Mouse (Mus musculus): ENCODE data around the gene Zfp3. TPM values are rescaled to one million over a fixed set of nuclear protein-coding genes. Genes with fewer than 3 reads are reported as not detected.

Zfp3 gene
- polyA plus RNA-seq (2015; fragmentation: Nextera tagmentation; extraction: Ambion mirVana) = 18.2 and 18.9 TPM in 2 replicates

- WGBS = under 1% methylated on average over 74 of the region's 78 CpGs
- Histone ChIP-seq H3K4me2 (ENCODE audit: low read length) (peak within 1 kb of the TSS; percentile 63), H3K27ac (ENCODE audit: low read length) (peak within 1 kb of the TSS; percentile 69), H3K27me3 (replicated peaks; ENCODE audit: control insufficient read depth, insufficient read depth, low read length) (no peaks in the 10 kb centered on the region), H3K4me1 (replicated peaks; ENCODE audit: control insufficient read depth, insufficient read depth, low read length) (peaks cover 15% of the 10 kb centered on the region), H3K36me3 (ENCODE audit: control insufficient read depth, insufficient read depth) (no peaks in the 10 kb centered on the region; the same call in 1 of the 2 replicates), H3K9me3 (ENCODE audit: control insufficient read depth, low read length) (no peaks in the 10 kb centered on the region), H3K4me3 (replicated peaks; ENCODE audit: low read length) (peak within 1 kb of the TSS; percentile 88), H3K9ac (replicated peaks; ENCODE audit: low read depth, low read length) (peak within 1 kb of the TSS; percentile 89)
- ATAC-seq = peak; percentile 88
Observed at GRCm38 (mm10) chr11:70763936-70764808, at the start of gene Zfp3. Gene Zfp3, plus strand, starts transcription at chr11:70764209.

DNA sequence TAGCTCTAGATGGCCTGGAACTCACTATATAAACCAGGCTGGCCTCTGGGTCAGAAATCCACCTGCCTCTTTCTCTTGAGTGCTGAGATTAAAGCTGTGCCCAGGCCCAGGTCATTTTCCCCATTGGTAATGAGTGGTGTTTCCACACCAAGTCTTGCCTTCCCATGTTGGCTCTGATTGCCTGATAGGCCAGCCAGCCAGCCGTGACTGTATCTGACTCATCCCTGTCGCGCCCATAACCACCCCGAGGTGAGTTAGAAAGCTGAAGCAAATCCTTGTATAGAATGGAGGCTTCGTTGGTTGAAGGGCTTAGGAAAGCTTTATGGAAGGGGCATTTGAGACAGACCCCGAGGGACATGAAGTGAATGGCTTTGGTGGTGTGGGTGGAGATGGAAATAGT is 48.2 kb upstream of the Zfp3 start:
- ATAC-seq = no peak
- Histone ChIP-seq H3K27ac (ENCODE audit: low read length) (no peak overlapping the region), H3K9me3 (ENCODE audit: control insufficient read depth, low read length) (no peaks in the 10 kb centered on the region), H3K9ac (replicated peaks; ENCODE audit: low read depth, low read length) (no peak overlapping the region), H3K4me3 (replicated peaks; ENCODE audit: low read length) (no peak overlapping the region), H3K36me3 (ENCODE audit: control insufficient read depth, insufficient read depth) (0 out of 2 replicates have a peak, but pooled peaks cover 6% of the 10 kb centered on the region), H3K4me2 (ENCODE audit: low read length) (no peak overlapping the region), H3K27me3 (replicated peaks; ENCODE audit: control insufficient read depth, insufficient read depth, low read length) (no peaks in the 10 kb centered on the region), H3K4me1 (replicated peaks; ENCODE audit: control insufficient read depth, insufficient read depth, low read length) (no peaks in the 10 kb centered on the region)
- WGBS = 94% methylated on average over 6 of the region's 6 CpGs

DNA sequence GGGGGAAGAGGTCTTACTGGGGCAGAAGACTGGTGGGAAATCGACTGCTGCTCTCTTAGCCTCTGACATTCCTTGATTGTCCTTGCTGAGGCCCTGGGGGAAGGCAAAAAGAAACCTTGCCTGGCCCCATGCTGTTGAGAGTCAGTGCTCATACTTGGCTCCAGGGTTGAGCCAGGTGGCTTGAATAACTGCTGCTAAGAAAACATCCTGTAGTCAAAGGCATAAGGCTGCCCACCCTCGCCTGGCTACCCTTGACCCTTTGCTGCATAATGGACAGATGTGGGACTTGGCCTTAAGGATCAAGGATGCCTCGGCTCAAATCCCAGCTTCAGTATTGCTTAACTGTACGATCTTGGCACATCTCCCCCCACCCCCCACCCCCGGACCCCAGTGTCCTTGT is 45.5 kb upstream of the Zfp3 start:
- H3K36me3 ChIP-seq (ENCODE audit: control insufficient read depth, insufficient read depth) = 0 out of 2 replicates have a peak, but pooled peaks cover 6% of the 10 kb centered on the region

DNA sequence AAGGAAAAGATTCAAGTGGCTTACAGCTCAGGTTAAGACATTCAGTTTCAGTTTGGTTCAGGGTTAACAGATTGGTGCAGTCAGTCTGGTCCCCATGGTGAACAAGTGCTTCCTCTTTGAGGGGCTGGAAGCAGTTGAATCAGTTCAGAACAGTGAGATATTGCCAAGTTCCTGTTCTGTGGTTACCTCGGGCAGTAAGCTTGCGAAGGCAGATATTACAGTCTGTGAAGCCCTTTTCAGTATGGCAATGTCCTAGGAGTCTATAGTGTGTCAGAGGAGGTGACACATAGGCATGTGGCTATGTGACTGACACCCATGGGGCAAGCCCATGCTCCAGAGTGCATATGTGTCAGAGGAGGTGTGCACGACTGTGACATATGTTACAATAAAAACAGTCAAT is 43.4 kb upstream of the Zfp3 start:
- Histone ChIP-seq H3K9me3 (ENCODE audit: control insufficient read depth, low read length) (no peaks in the 10 kb centered on the region), H3K27me3 (replicated peaks; ENCODE audit: control insufficient read depth, insufficient read depth, low read length) (no peaks in the 10 kb centered on the region), H3K4me1 (replicated peaks; ENCODE audit: control insufficient read depth, insufficient read depth, low read length) (no peaks in the 10 kb centered on the region), H3K4me3 (replicated peaks; ENCODE audit: low read length) (no peak overlapping the region), H3K36me3 (ENCODE audit: control insufficient read depth, insufficient read depth) (peaks cover 12% of the 10 kb centered on the region; the same call in 1 of the 2 replicates), H3K27ac (ENCODE audit: low read length) (no peak overlapping the region), H3K9ac (replicated peaks; ENCODE audit: low read depth, low read length) (no peak overlapping the region), H3K4me2 (ENCODE audit: low read length) (no peak overlapping the region)
- no peak for ATAC-seq
- 91% methylated on average over 3 of the region's 3 CpGs for WGBS

More for the DNA sequence above, 45.5 kb upstream of the Zfp3 start:
- 85% methylated on average over 5 of the region's 5 CpGs for WGBS
- Histone ChIP-seq H3K9ac (replicated peaks; ENCODE audit: low read depth, low read length) (no peak overlapping the region), H3K9me3 (ENCODE audit: control insufficient read depth, low read length) (no peaks in the 10 kb centered on the region), H3K4me2 (ENCODE audit: low read length) (no peak overlapping the region), H3K4me1 (replicated peaks; ENCODE audit: control insufficient read depth, insufficient read depth, low read length) (no peaks in the 10 kb centered on the region), H3K27ac (ENCODE audit: low read length) (no peak overlapping the region), H3K27me3 (replicated peaks; ENCODE audit: control insufficient read depth, insufficient read depth, low read length) (no peaks in the 10 kb centered on the region), H3K4me3 (replicated peaks; ENCODE audit: low read length) (no peak overlapping the region)
- ATAC-seq = no peak

DNA sequence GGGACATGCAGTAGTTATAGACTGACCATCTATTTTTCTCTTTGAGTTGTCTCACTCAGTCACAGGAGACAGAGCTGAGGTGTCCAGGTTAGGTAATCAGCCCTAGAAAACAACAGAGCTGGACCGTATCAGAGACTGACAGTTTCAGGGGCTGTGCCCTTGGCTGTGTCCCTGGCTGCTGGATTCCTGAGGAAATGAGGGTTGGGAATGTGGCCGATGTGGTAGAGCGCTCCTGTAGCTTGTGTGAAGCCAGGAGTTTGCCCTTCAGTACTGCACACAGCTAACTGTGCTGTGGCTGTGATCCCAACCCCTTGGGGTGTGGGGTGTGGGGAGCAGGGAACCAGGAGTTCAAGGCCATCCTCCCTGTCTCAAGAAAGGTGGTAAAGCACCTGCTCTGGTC is 42.9 kb upstream of the Zfp3 start:
- no peak for ATAC-seq
- Histone ChIP-seq H3K9me3 (ENCODE audit: control insufficient read depth, low read length) (no peaks in the 10 kb centered on the region), H3K27ac (ENCODE audit: low read length) (no peak overlapping the region), H3K4me3 (replicated peaks; ENCODE audit: low read length) (no peak overlapping the region), H3K4me2 (ENCODE audit: low read length) (no peak overlapping the region), H3K9ac (replicated peaks; ENCODE audit: low read depth, low read length) (no peak overlapping the region), H3K27me3 (replicated peaks; ENCODE audit: control insufficient read depth, insufficient read depth, low read length) (no peaks in the 10 kb centered on the region), H3K4me1 (replicated peaks; ENCODE audit: control insufficient read depth, insufficient read depth, low read length) (no peaks in the 10 kb centered on the region), H3K36me3 (ENCODE audit: control insufficient read depth, insufficient read depth) (peaks cover 15% of the 10 kb centered on the region; the same call in 1 of the 2 replicates)
- WGBS = 95% methylated on average over 3 of the region's 3 CpGs

DNA sequence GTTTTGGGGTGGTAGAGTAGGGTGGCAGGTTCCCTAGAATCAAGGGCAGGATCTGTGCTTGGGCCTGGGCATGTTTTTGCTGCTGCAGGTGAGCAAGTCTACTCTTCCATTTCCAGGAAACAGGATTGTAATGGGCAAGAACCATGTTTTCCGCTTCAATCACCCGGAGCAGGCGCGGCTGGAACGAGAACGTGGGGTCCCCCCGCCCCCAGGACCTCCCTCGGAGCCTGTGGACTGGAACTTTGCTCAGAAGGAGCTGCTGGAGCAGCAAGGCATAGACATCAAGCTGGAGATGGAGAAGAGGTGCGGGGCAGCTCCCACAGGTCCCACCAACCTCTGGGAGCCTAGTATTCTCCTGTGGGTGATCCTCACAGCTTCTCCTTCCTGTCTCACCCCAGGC is 39.3 kb upstream of the Zfp3 start:
- no peak overlapping the region for H3K4me3 ChIP-seq (replicated peaks; ENCODE audit: low read length)
- no peak for ATAC-seq
- no peak overlapping the region for H3K9ac ChIP-seq (replicated peaks; ENCODE audit: low read depth, low read length)
- H3K27me3 ChIP-seq (replicated peaks; ENCODE audit: control insufficient read depth, insufficient read depth, low read length) = no peaks in the 10 kb centered on the region
- no peaks in the 10 kb centered on the region for H3K9me3 ChIP-seq (ENCODE audit: control insufficient read depth, low read length)
- peaks cover 19% of the 10 kb centered on the region; the same call in 1 of the 2 replicates for H3K36me3 ChIP-seq (ENCODE audit: control insufficient read depth, insufficient read depth)
- no peak overlapping the region for H3K27ac ChIP-seq (ENCODE audit: low read length)
- no peak overlapping the region for H3K4me2 ChIP-seq (ENCODE audit: low read length)
- H3K4me1 ChIP-seq (replicated peaks; ENCODE audit: control insufficient read depth, insufficient read depth, low read length) = no peaks in the 10 kb centered on the region
- WGBS = 94% methylated on average over 9 of the region's 9 CpGs

DNA sequence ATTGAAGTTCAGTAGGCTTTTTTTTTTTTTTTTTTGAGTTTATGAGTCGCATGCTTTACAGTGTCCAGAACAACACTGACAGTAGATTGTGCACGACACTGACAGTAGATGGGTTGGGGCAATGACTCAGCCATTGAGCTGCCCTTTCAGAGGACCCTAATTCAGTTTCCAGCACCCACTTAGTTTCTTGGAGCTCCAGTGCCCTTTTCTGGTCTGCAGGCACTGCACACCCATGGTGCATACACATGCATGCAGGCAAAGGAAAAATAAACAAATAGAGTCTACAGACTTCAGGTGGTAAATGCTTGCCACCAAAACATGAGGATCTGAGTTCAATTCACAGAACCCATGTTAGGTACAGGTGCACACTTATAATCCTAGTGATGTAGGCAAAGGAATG is 37.4 kb upstream of the Zfp3 start:
- no peak overlapping the region for H3K9ac ChIP-seq (replicated peaks; ENCODE audit: low read depth, low read length)
- H3K4me1 ChIP-seq (replicated peaks; ENCODE audit: control insufficient read depth, insufficient read depth, low read length) = no peaks in the 10 kb centered on the region
- no peaks in the 10 kb centered on the region for H3K27me3 ChIP-seq (replicated peaks; ENCODE audit: control insufficient read depth, insufficient read depth, low read length)
- H3K27ac ChIP-seq (ENCODE audit: low read length) = no peak overlapping the region
- H3K36me3 ChIP-seq (ENCODE audit: control insufficient read depth, insufficient read depth) = peaks cover 18% of the 10 kb centered on the region; the same call in 1 of the 2 replicates
- 96% methylated on average over 2 of the region's 2 CpGs for WGBS
- no peak for ATAC-seq
- H3K4me2 ChIP-seq (ENCODE audit: low read length) = no peak overlapping the region
- no peak overlapping the region for H3K4me3 ChIP-seq (replicated peaks; ENCODE audit: low read length)
- no peaks in the 10 kb centered on the region for H3K9me3 ChIP-seq (ENCODE audit: control insufficient read depth, low read length)

- Histone ChIP-seq H3K36me3 (ENCODE audit: control insufficient read depth, insufficient read depth) (peaks cover 18% of the 10 kb centered on the region; the same call in 1 of the 2 replicates), H3K9ac (replicated peaks; ENCODE audit: low read depth, low read length) (no peak overlapping the region), H3K27ac (ENCODE audit: low read length) (no peak overlapping the region), H3K4me2 (ENCODE audit: low read length) (no peak overlapping the region), H3K9me3 (ENCODE audit: control insufficient read depth, low read length) (no peaks in the 10 kb centered on the region), H3K27me3 (replicated peaks; ENCODE audit: control insufficient read depth, insufficient read depth, low read length) (no peaks in the 10 kb centered on the region), H3K4me1 (replicated peaks; ENCODE audit: control insufficient read depth, insufficient read depth, low read length) (no peaks in the 10 kb centered on the region), H3K4me3 (replicated peaks; ENCODE audit: low read length) (no peak overlapping the region)
- no peak for ATAC-seq
- 94% methylated on average over 5 of the region's 5 CpGs for WGBS
Observed at GRCm38 (mm10) chr11:70727385-70727784, 36.6 kb upstream of the Zfp3 start.

DNA sequence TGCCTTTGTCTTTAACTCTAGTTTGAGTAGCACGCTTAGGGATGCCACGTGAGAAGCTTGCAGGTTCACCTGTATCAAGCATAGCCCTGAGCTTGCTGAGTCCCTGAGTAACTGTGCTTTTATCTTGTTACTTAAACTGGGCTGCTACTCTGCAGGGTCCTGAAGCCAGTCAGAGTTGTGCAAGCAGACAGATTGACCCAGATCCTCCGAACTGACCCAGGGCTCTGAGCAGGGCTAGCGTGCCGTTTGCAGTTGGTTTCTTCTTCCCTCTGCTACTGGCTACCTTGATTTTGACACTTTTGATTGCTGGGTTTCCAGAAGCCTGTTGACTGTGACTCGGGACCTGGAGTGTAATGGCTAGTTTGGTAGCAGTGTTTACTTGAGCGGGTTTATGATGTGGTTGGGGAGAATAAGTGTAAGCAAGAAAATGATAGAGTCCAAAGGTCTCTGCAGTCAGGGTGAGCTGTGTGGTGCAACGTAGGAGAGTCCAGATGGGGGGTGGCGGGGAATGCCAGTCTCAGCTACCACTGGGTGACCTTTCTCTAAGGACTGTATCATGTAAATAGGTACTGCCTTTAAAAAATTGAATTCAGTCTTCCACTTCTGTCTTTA is 33.5 kb upstream of the Zfp3 start:
- Histone ChIP-seq H3K27me3 (replicated peaks; ENCODE audit: control insufficient read depth, insufficient read depth, low read length) (no peaks in the 10 kb centered on the region), H3K27ac (ENCODE audit: low read length) (no peak overlapping the region), H3K9ac (replicated peaks; ENCODE audit: low read depth, low read length) (no peak overlapping the region), H3K9me3 (ENCODE audit: control insufficient read depth, low read length) (no peaks in the 10 kb centered on the region), H3K4me1 (replicated peaks; ENCODE audit: control insufficient read depth, insufficient read depth, low read length) (no peaks in the 10 kb centered on the region), H3K4me2 (ENCODE audit: low read length) (no peak overlapping the region), H3K36me3 (ENCODE audit: control insufficient read depth, insufficient read depth) (peaks cover 12% of the 10 kb centered on the region; the same call in 1 of the 2 replicates), H3K4me3 (replicated peaks; ENCODE audit: low read length) (no peak overlapping the region)
- WGBS = 84% methylated on average over 9 of the region's 9 CpGs
- no peak for ATAC-seq
